Mouse (Mus musculus): ENCODE data around the gene Vstm4.

Vstm4 gene

GRCm38 (mm10) chr14:32956486-32956885, 99.9 kb downstream of the Vstm4 start:
- DNase-seq, result no peak

GRCm38 (mm10) chr14:32958671-32959070, 102.1 kb downstream of the Vstm4 start:
- DNase-seq, result no peak

GRCm38 (mm10) chr14:32960481-32960880, 103.9 kb downstream of the Vstm4 start:
- peak; percentile 23 for DNase-seq

DNA sequence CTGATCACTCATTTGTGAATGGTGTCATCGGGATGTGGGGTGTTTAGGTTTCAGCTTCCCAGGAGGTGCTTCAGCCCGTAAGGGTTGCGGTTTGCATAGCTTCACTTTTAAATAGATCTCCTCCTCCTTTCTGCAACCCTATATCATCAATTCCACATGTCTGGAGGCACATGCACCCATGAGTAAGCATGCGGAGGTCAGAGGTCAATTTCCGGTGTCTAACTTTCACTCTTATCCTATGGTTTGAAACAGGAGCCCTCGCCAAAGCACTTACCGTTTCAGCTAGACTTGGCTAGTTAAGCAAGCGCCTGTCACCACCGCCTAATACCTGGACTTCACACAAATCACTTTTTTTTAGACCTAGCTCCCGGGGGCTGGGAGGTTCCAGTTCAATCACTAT, 108.2 kb downstream of the Vstm4 start:
- no peak for DNase-seq

GRCm38 (mm10) chr14:32970700-32971099, 114.1 kb downstream of the Vstm4 start:
- DNase-seq, result no peak

DNA sequence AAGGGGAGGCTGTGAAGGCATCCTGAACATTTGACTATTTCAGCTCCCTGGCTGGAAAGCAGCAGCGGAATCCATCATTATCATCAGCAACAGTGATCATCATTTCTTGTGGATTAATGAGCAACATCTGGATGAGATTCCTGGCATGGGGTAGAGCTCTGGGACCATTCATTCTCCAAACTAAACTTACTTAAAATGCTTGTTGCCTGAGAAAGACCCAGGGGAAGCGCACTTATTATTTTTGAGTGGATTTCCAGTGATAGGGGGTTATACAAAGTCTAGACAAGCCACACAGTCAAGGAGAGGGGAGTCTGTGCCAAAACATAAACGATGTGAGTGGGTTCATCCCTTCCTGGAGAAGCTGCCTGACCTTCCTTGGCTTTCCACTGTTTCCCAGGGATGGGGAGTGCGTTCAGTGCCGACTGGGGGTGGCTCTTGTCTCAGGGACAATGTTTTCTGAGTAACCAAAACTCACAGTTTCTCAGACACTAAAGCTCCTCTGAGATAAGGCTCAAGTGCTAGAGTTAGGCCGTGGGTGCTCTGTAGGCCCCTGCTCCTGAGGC, 127.7 kb downstream of the Vstm4 start:
- no peak for DNase-seq

- no peak for DNase-seq
Observed at GRCm38 (mm10) chr14:32986659-32987058, 130.1 kb downstream of the Vstm4 start.
